In genomic region chr2:165866412-165866811, GRCm38 (mm10) we compare ENCODE assay signal across 8 mouse cellular contexts. TPM values are rescaled to one million over a fixed set of nuclear protein-coding genes. Genes with fewer than 3 reads are reported as not detected.
DNase-seq lines count a peak whose midpoint lies in the region; ATAC-seq and TF ChIP-seq lines count a peak whose summit lies in the region.

No protein-coding gene starts in this region.

- peaks cover 16% of the 10 kb centered on the region for H3K36me3 ChIP-seq in forebrain, embryonic 12.5 days (replicated peaks)
- peaks cover 5% of the 10 kb centered on the region; the same call in 1 of the 2 replicates for H3K36me3 ChIP-seq in hindbrain, embryonic 16.5 days (ENCODE audit: control insufficient read depth, insufficient read depth, low read length)
- peaks cover 3% of the 10 kb centered on the region; the same call in 1 of the 2 replicates for H3K36me3 ChIP-seq in midbrain, postnatal 0 days (ENCODE audit: insufficient read depth, low read length)

- H3K9me3 ChIP-seq in forebrain, embryonic 12.5 days, result no peaks in the 10 kb centered on the region
- no peaks in the 10 kb centered on the region for H3K9me3 ChIP-seq in hindbrain, embryonic 16.5 days (ENCODE audit: control insufficient read depth, low read length)
- H3K9me3 ChIP-seq in midbrain, postnatal 0 days (ENCODE audit: low read length), result no peaks in the 10 kb centered on the region

- H3K4me3 ChIP-seq in left cerebral cortex, adult 2 months, result no peak overlapping the region
- no peak overlapping the region for H3K4me3 ChIP-seq in forebrain, embryonic 12.5 days (replicated peaks)
- H3K4me3 ChIP-seq in hindbrain, embryonic 16.5 days (ENCODE audit: low read length), result no peak overlapping the region
- H3K4me3 ChIP-seq in midbrain, postnatal 0 days (ENCODE audit: low read depth, low read length), result no peak overlapping the region

- H3K4me1 ChIP-seq in forebrain, embryonic 12.5 days, result peaks cover 76% of the 10 kb centered on the region
- H3K4me1 ChIP-seq in hindbrain, embryonic 16.5 days (ENCODE audit: control insufficient read depth, insufficient read depth, low read depth, low read length), result peaks cover 53% of the 10 kb centered on the region
- peaks cover 25% of the 10 kb centered on the region for H3K4me1 ChIP-seq in midbrain, postnatal 0 days (ENCODE audit: insufficient read depth, low read length)

- 0 out of 2 replicates have a peak overlapping the region, but pooled peaks have one; percentile 5 for H3K9ac ChIP-seq in forebrain, embryonic 12.5 days
- peak overlapping the region; percentile 7; the same call in 1 of the 2 replicates for H3K9ac ChIP-seq in hindbrain, embryonic 16.5 days (ENCODE audit: low read depth, low read length)
- H3K9ac ChIP-seq in midbrain, postnatal 0 days (replicated peaks; ENCODE audit: low read length, poor library complexity, severe bottlenecking), result peak overlapping the region; percentile 48; the same call in 1 of the 2 replicates

- 0 out of 2 replicates have a peak overlapping the region, but pooled peaks have one; percentile 8 for H3K4me2 ChIP-seq in forebrain, embryonic 12.5 days
- no peak overlapping the region for H3K4me2 ChIP-seq in hindbrain, embryonic 16.5 days (ENCODE audit: low read length)
- H3K4me2 ChIP-seq in midbrain, postnatal 0 days (ENCODE audit: low read depth, low read length, poor library complexity, severe bottlenecking), result no peak overlapping the region

- peak overlapping the region; percentile 84 for H3K27ac ChIP-seq in left cerebral cortex, adult 2 months
- H3K27ac ChIP-seq in forebrain, embryonic 12.5 days, result peak overlapping the region; percentile 87
- peak overlapping the region; percentile 82 for H3K27ac ChIP-seq in hindbrain, embryonic 16.5 days (ENCODE audit: low read depth, low read length)
- peak overlapping the region; percentile 82 for H3K27ac ChIP-seq in midbrain, postnatal 0 days (ENCODE audit: low read depth, low read length)

- intact Hi-C loops in left cerebral cortex, adult 2 months (cut with DNase I), result no loop called here
- intact Hi-C loops in left cerebral cortex, postnatal 25 days (cut with DNase I), result no loop called here

- 25% methylated on average over 8 of the region's 8 CpGs for WGBS in forebrain, embryonic 12.5 days
- WGBS in hindbrain, embryonic 16.5 days, result 32% methylated on average over 8 of the region's 8 CpGs
- WGBS in midbrain, postnatal 0 days, result 13% methylated on average over 8 of the region's 8 CpGs

- TF ChIP-seq CTCF in left cerebral cortex, adult 2 months (IDR thresholded peaks at IDR 0.05), result no peak
- TF ChIP-seq CTCF in midbrain, postnatal 0 days (IDR thresholded peaks at IDR 0.05), result no peak

- no peaks in the 10 kb centered on the region for H3K27me3 ChIP-seq in forebrain, embryonic 12.5 days
- no peaks in the 10 kb centered on the region for H3K27me3 ChIP-seq in hindbrain, embryonic 16.5 days (replicated peaks; ENCODE audit: control insufficient read depth, insufficient read depth, low read length)
- no peaks in the 10 kb centered on the region for H3K27me3 ChIP-seq in midbrain, postnatal 0 days (ENCODE audit: insufficient read depth, low read length)

- no peak for ATAC-seq in forebrain, embryonic 12.5 days (ENCODE audit: low FRiP score)
- no peak for ATAC-seq in hindbrain, embryonic 16.5 days
- no peak for ATAC-seq in midbrain, postnatal 0 days (ENCODE audit: low FRiP score)
- no peak for ATAC-seq in cerebellum, adult (ENCODE audit: insufficient number of reproducible peaks, low FRiP score, low TSS enrichment)

- no peak for DNase-seq in left cerebral cortex, adult 2 months (ENCODE audit: extremely low spot score in 1 of 2, low spot score in 2 of 2)
- DNase-seq in left cerebral cortex, postnatal 25 days (ENCODE audit: low spot score in 2 of 2), result no peak
- peak; percentile 11 for DNase-seq in midbrain, postnatal 0 days (ENCODE audit: low spot score)
- no peak for DNase-seq in testis, postnatal 14 days (ENCODE audit: low spot score)
- DNase-seq in urinary bladder, postnatal 36 days (ENCODE audit: low spot score in 2 of 2), result no peak

RNA-seq across cellular contexts. Expression of gene Zmynd8, which starts 32.4 kb away (rescaled TPM):
- 100 to 1,000 TPM; 182 to 188 TPM for total RNA-seq in left cerebral cortex, adult 2 months (2021)
- total RNA-seq in left cerebral cortex, postnatal 25 days (2021), result 100 to 1,000 TPM; 160 to 162 TPM
- polyA plus RNA-seq in forebrain, embryonic 12.5 days (2016; fragmentation: Nextera tagmentation; extraction: Ambion mirVana), result 67.6 and 71.5 TPM in 2 replicates
- 64.3 and 66.4 TPM in 2 replicates for polyA plus RNA-seq in hindbrain, embryonic 16.5 days (2015; fragmentation: Nextera tagmentation; extraction: Ambion mirVana)
- 55.9 and 73.4 TPM in 2 replicates for total RNA-seq in midbrain, postnatal 0 days (2014; rRNA removed)
- 56.8 and 59.0 TPM in 2 replicates for polyA plus RNA-seq in midbrain, postnatal 0 days (2015; fragmentation: Nextera tagmentation; extraction: Ambion mirVana)
